Mouse (Mus musculus): Measurements from ENCODE around the gene Pla2g4d.

GRCm38 (mm10) chr2:120231642-120232041 lies 57.4 kb downstream of the Pla2g4d start:
- no peak for TF ChIP-seq POLR2A (IDR thresholded peaks at IDR 0.05; ENCODE audit: insufficient read depth, low read depth, low read length)
- no peak for TF ChIP-seq CTCF (IDR thresholded peaks at IDR 0.05; ENCODE audit: insufficient read depth, low read depth, low read length)
